Mouse (Mus musculus): ENCODE data around the gene Wnk4. TPM values are rescaled to one million over a fixed set of nuclear protein-coding genes. Genes with fewer than 3 reads are reported as not detected.

Gene Wnk4
- total RNA-seq, 1 experiment = 0.49 TPM

- Histone ChIP-seq H3K4me1 (ENCODE audit: control insufficient read depth in 2 of 2, insufficient read depth in 2 of 2, low read length in 2 of 2, poor library complexity in 1 of 2) (peaks cover 4 to 15% of the 10 kb centered on the region in 2 experiments), H3K4me3 (ENCODE audit: insufficient read depth in 1 of 2, low read depth in 1 of 2, low read length in 2 of 2, poor library complexity in 1 of 2, severe bottlenecking in 1 of 2) (peak within 1 kb of the TSS; percentile 85 to 91), H3K9ac (ENCODE audit: insufficient read depth, low read depth, low read length, poor library complexity, severe bottlenecking) (peak within 1 kb of the TSS; percentile 77), H3K9me3 (ENCODE audit: control insufficient read depth, insufficient read depth, low read depth, low read length) (no peaks in the 10 kb centered on the region), H3K27ac (ENCODE audit: insufficient read depth, low read depth, low read length, poor library complexity, severe bottlenecking) (no peak within 1 kb of the TSS), H3K36me3 (ENCODE audit: control insufficient read depth, insufficient read depth, low read length, poor library complexity, severe bottlenecking) (no peaks in the 10 kb centered on the region; the same call in 1 of the 2 replicates)
- peak; percentile 79 for DNase-seq (ENCODE audit: low read depth, low spot score)
- TF ChIP-seq CHD2 (IDR thresholded peaks at IDR 0.05; ENCODE audit: low read depth, low read length) (no peak), HCFC1 (IDR thresholded peaks at IDR 0.05; ENCODE audit: borderline replicate concordance, insufficient read depth, low read length) (no peak), MAFK (IDR thresholded peaks at IDR 0.05; ENCODE audit: insufficient read depth, low read depth, low read length) (no peak), ZNF384 (IDR thresholded peaks at IDR 0.05; ENCODE audit: low read depth, low read length) (no peak), ZC3H11A (IDR thresholded peaks at IDR 0.05; ENCODE audit: borderline replicate concordance, low read depth, low read length) (no peak)
- in situ Hi-C loops (cut with MboI; ENCODE audit: low sequenced_read_pairs in 2 of 2, unreplicated experiment in 2 of 2) = no loop called here
Observed at GRCm38 (mm10) chr11:101226065-101226701, 34.2 kb upstream of the Wnk4 start, which contains the start of gene Ezh1. Ezh1 (minus strand) TSS chr11:101226463.

- no peak overlapping the region for H3K9ac ChIP-seq (ENCODE audit: insufficient read depth, low read depth, low read length, poor library complexity, severe bottlenecking)
- H3K27ac ChIP-seq (ENCODE audit: insufficient read depth, low read depth, low read length, poor library complexity, severe bottlenecking) = no peak overlapping the region
- TF ChIP-seq CHD2 (IDR thresholded peaks at IDR 0.05; ENCODE audit: low read depth, low read length) = no peak
- TF ChIP-seq ZNF384 (IDR thresholded peaks at IDR 0.05; ENCODE audit: low read depth, low read length) = no peak
- no peak for TF ChIP-seq ZC3H11A (IDR thresholded peaks at IDR 0.05; ENCODE audit: borderline replicate concordance, low read depth, low read length)
- TF ChIP-seq HCFC1 (IDR thresholded peaks at IDR 0.05; ENCODE audit: borderline replicate concordance, insufficient read depth, low read length) = no peak
- TF ChIP-seq MAFK (IDR thresholded peaks at IDR 0.05; ENCODE audit: insufficient read depth, low read depth, low read length) = no peak
- H3K36me3 ChIP-seq (ENCODE audit: control insufficient read depth, insufficient read depth, low read length, poor library complexity, severe bottlenecking) = no peaks in the 10 kb centered on the region
- no peak for DNase-seq (ENCODE audit: low read depth, low spot score)
- no peak overlapping the region for H3K4me3 ChIP-seq (ENCODE audit: insufficient read depth in 1 of 2, low read depth in 1 of 2, low read length in 2 of 2, poor library complexity in 1 of 2, severe bottlenecking in 1 of 2)
- H3K9me3 ChIP-seq (ENCODE audit: control insufficient read depth, insufficient read depth, low read depth, low read length) = no peaks in the 10 kb centered on the region
- H3K4me1 ChIP-seq (ENCODE audit: control insufficient read depth in 2 of 2, insufficient read depth in 2 of 2, low read length in 2 of 2, poor library complexity in 1 of 2) = peaks cover 15 to 30% of the 10 kb centered on the region in 2 experiments
- in situ Hi-C loops (cut with MboI; ENCODE audit: low sequenced_read_pairs in 2 of 2, unreplicated experiment in 2 of 2) = no loop called here
Observed at GRCm38 (mm10) chr11:101229361-101229900, 30.9 kb upstream of the Wnk4 start.

GRCm38 (mm10) chr11:101230061-101230511, 30.3 kb upstream of the Wnk4 start:
- Histone ChIP-seq H3K36me3 (ENCODE audit: control insufficient read depth, insufficient read depth, low read length, poor library complexity, severe bottlenecking) (no peaks in the 10 kb centered on the region), H3K9ac (ENCODE audit: insufficient read depth, low read depth, low read length, poor library complexity, severe bottlenecking) (no peak overlapping the region), H3K9me3 (ENCODE audit: control insufficient read depth, insufficient read depth, low read depth, low read length) (no peaks in the 10 kb centered on the region), H3K27ac (ENCODE audit: insufficient read depth, low read depth, low read length, poor library complexity, severe bottlenecking) (no peak overlapping the region), H3K4me1 (ENCODE audit: control insufficient read depth in 2 of 2, insufficient read depth in 2 of 2, low read length in 2 of 2, poor library complexity in 1 of 2) (peaks cover 15 to 30% of the 10 kb centered on the region in 2 experiments), H3K4me3 (ENCODE audit: insufficient read depth in 1 of 2, low read depth in 1 of 2, low read length in 2 of 2, poor library complexity in 1 of 2, severe bottlenecking in 1 of 2) (no peak overlapping the region)
- in situ Hi-C loops (cut with MboI; ENCODE audit: low sequenced_read_pairs in 2 of 2, unreplicated experiment in 2 of 2) = no loop called here
- no peak for TF ChIP-seq MAFK (IDR thresholded peaks at IDR 0.05; ENCODE audit: insufficient read depth, low read depth, low read length)
- TF ChIP-seq ZNF384 (IDR thresholded peaks at IDR 0.05; ENCODE audit: low read depth, low read length) = no peak
- TF ChIP-seq CHD2 (IDR thresholded peaks at IDR 0.05; ENCODE audit: low read depth, low read length) = no peak
- no peak for TF ChIP-seq HCFC1 (IDR thresholded peaks at IDR 0.05; ENCODE audit: borderline replicate concordance, insufficient read depth, low read length)
- TF ChIP-seq ZC3H11A (IDR thresholded peaks at IDR 0.05; ENCODE audit: borderline replicate concordance, low read depth, low read length) = no peak
- DNase-seq (ENCODE audit: low read depth, low spot score) = no peak

GRCm38 (mm10) chr11:101230526-101230925, 29.8 kb upstream of the Wnk4 start:
- in situ Hi-C loops (cut with MboI; ENCODE audit: low sequenced_read_pairs in 2 of 2, unreplicated experiment in 2 of 2) = no loop called here
- no peaks in the 10 kb centered on the region for H3K9me3 ChIP-seq (ENCODE audit: control insufficient read depth, insufficient read depth, low read depth, low read length)
- H3K4me3 ChIP-seq (ENCODE audit: insufficient read depth in 1 of 2, low read depth in 1 of 2, low read length in 2 of 2, poor library complexity in 1 of 2, severe bottlenecking in 1 of 2) = no peak overlapping the region
- TF ChIP-seq CHD2 (IDR thresholded peaks at IDR 0.05; ENCODE audit: low read depth, low read length) (no peak), ZNF384 (IDR thresholded peaks at IDR 0.05; ENCODE audit: low read depth, low read length) (no peak), ZC3H11A (IDR thresholded peaks at IDR 0.05; ENCODE audit: borderline replicate concordance, low read depth, low read length) (no peak), HCFC1 (IDR thresholded peaks at IDR 0.05; ENCODE audit: borderline replicate concordance, insufficient read depth, low read length) (no peak), MAFK (IDR thresholded peaks at IDR 0.05; ENCODE audit: insufficient read depth, low read depth, low read length) (no peak)
- H3K27ac ChIP-seq (ENCODE audit: insufficient read depth, low read depth, low read length, poor library complexity, severe bottlenecking) = no peak overlapping the region
- H3K36me3 ChIP-seq (ENCODE audit: control insufficient read depth, insufficient read depth, low read length, poor library complexity, severe bottlenecking) = no peaks in the 10 kb centered on the region
- 0 out of 2 replicates have a peak overlapping the region, but pooled peaks have one; percentile 40 for H3K9ac ChIP-seq (ENCODE audit: insufficient read depth, low read depth, low read length, poor library complexity, severe bottlenecking)
- no peak for DNase-seq (ENCODE audit: low read depth, low spot score)
- peaks cover 15 to 30% of the 10 kb centered on the region in 2 experiments for H3K4me1 ChIP-seq (ENCODE audit: control insufficient read depth in 2 of 2, insufficient read depth in 2 of 2, low read length in 2 of 2, poor library complexity in 1 of 2)

Measured in ES-E14 (cell line).